Mouse (Mus musculus) lung, embryonic 16.5 days (tissue): ENCODE data around the gene Ptpru. TPM values are rescaled to one million over a fixed set of nuclear protein-coding genes. Genes with fewer than 3 reads are reported as not detected.
A peak's percentile ranks its signal among the peaks of the same experiment; 100 is the strongest.

Experiments used
- ATAC-seq: fragments of 200-750 bp; cut with Nextera tagmentation; 2 replicates; pipeline ENCODE4 v1.8.0; 2017; ENCODE audit warnings: low read depth, mild to moderate bottlenecking, moderate library complexity
- H3K27ac ChIP-seq: fragments of 300-500 bp; sonication (generic); 2 replicates; pipeline ENCODE4 v1.5.1; 2014; ENCODE audit warnings: mild to moderate bottlenecking, control low read depth, low read length
- H3K27me3 ChIP-seq: fragments of 300-500 bp; sonication (generic); 2 replicates; pipeline ENCODE4 v1.6.1; 2014; ENCODE audit warnings: low read depth, low read length, mixed read lengths; ENCODE audit not compliant: control insufficient read depth, insufficient read depth
- H3K36me3 ChIP-seq: fragments of 300-500 bp; sonication (generic); 2 replicates; pipeline ENCODE4 v1.6.1; 2014; ENCODE audit warnings: low read length; ENCODE audit not compliant: control insufficient read depth, insufficient read depth
- H3K4me1 ChIP-seq: fragments of 300-500 bp; sonication (generic); replicated peaks from 2 replicates; pipeline ENCODE4 v1.6.1; 2014; ENCODE audit warnings: low read length, mixed read lengths; ENCODE audit not compliant: control insufficient read depth, insufficient read depth
- H3K4me2 ChIP-seq: fragments of 300-500 bp; sonication (generic); 2 replicates; pipeline ENCODE4 v1.6.1; 2014; ENCODE audit warnings: low read depth, low read length, control low read depth
- H3K4me3 ChIP-seq: fragments of 300-500 bp; sonication (generic); 2 replicates; pipeline ENCODE4 v1.5.1; 2014; ENCODE audit warnings: mild to moderate bottlenecking, low read length, control low read depth
- H3K9ac ChIP-seq: fragments of 300-500 bp; sonication (generic); 2 replicates; pipeline ENCODE4 v1.6.1; 2014; ENCODE audit warnings: low read length, control low read depth
- H3K9me3 ChIP-seq: fragments of 300-500 bp; sonication (generic); 2 replicates; pipeline ENCODE4 v1.6.1; 2016; ENCODE audit warnings: low read length; ENCODE audit not compliant: control insufficient read depth
- WGBS: fragments of 180-500 bp; shearing (Covaris S2); extraction: QIAGEN DNeasy Blood & Tissue Kit; methylation state at CpG from one replicate; pipeline ENCODE4 v1.1.7; 2014; 5-methylcytosine and 5-hydroxymethylcytosine counted together
- polyA plus RNA-seq: library from polyadenylated mRNA; unstranded; fragments of >200 nt; fragmentation: Nextera tagmentation; extraction: Ambion mirVana; gene quantifications from 2 replicates; pipeline ENCODE4 v1.2.1, GENCODE M21; 2015

The Ptpru gene
- polyA plus RNA-seq, 1 experiment from 2014 or later, result 14.1 TPM

- Histone ChIP-seq H3K4me3 (no peak overlapping the region), H3K9me3 (no peaks in the 10 kb centered on the region), H3K4me2 (no peak overlapping the region), H3K9ac (no peak overlapping the region), H3K27ac (peak overlapping the region; percentile 19; the same call in 1 of the 2 replicates), H3K36me3 (no peaks in the 10 kb centered on the region), H3K27me3 (no peaks in the 10 kb centered on the region), H3K4me1 (peaks cover 4% of the 10 kb centered on the region)
- 55% methylated on average over 13 of the region's 13 CpGs for WGBS
- ATAC-seq, result no peak
Measured at GRCm38 (mm10) chr4:131743031-131743430, 95.1 kb downstream of the Ptpru start.

GRCm38 (mm10) chr4:131740621-131741020 lies 97.5 kb downstream of the Ptpru start:
- 76% methylated on average over 5 of the region's 5 CpGs for WGBS
- no peak for ATAC-seq
- Histone ChIP-seq H3K9ac (no peak overlapping the region), H3K36me3 (no peaks in the 10 kb centered on the region), H3K4me2 (no peak overlapping the region), H3K4me3 (no peak overlapping the region), H3K27ac (no peak overlapping the region), H3K4me1 (peaks cover 4% of the 10 kb centered on the region), H3K9me3 (no peaks in the 10 kb centered on the region), H3K27me3 (no peaks in the 10 kb centered on the region)

GRCm38 (mm10) chr4:131728628-131729027 lies 109.5 kb downstream of the Ptpru start:
- no peak overlapping the region for H3K9ac ChIP-seq
- H3K27ac ChIP-seq, result no peak overlapping the region
- H3K36me3 ChIP-seq, result no peaks in the 10 kb centered on the region
- H3K4me1 ChIP-seq, result no peaks in the 10 kb centered on the region
- no peak overlapping the region for H3K4me3 ChIP-seq
- no peaks in the 10 kb centered on the region for H3K27me3 ChIP-seq
- no peak for ATAC-seq
- H3K4me2 ChIP-seq, result no peak overlapping the region
- 24% methylated on average over 5 of the region's 7 CpGs for WGBS
- H3K9me3 ChIP-seq, result no peaks in the 10 kb centered on the region

GRCm38 (mm10) chr4:131723415-131724080 lies 114.5 kb downstream of the Ptpru start:
- 51% methylated on average over 11 of the region's 11 CpGs for WGBS
- no peaks in the 10 kb centered on the region for H3K27me3 ChIP-seq
- ATAC-seq, result peak; percentile 51
- H3K9me3 ChIP-seq, result no peaks in the 10 kb centered on the region
- no peak overlapping the region for H3K4me3 ChIP-seq
- H3K4me2 ChIP-seq, result no peak overlapping the region
- H3K27ac ChIP-seq, result no peak overlapping the region
- no peaks in the 10 kb centered on the region for H3K36me3 ChIP-seq
- no peaks in the 10 kb centered on the region; the same call in 1 of the 2 replicates for H3K4me1 ChIP-seq
- H3K9ac ChIP-seq, result no peak overlapping the region

GRCm38 (mm10) chr4:131722121-131722841 lies 115.8 kb downstream of the Ptpru start:
- Histone ChIP-seq H3K9ac (no peak overlapping the region), H3K4me3 (no peak overlapping the region), H3K4me1 (no peaks in the 10 kb centered on the region; the same call in 1 of the 2 replicates), H3K9me3 (no peaks in the 10 kb centered on the region), H3K36me3 (no peaks in the 10 kb centered on the region), H3K27me3 (no peaks in the 10 kb centered on the region), H3K27ac (no peak overlapping the region), H3K4me2 (no peak overlapping the region)
- ATAC-seq, result peak; percentile 54; the same call in 1 of the 2 replicates
- WGBS, result 8% methylated on average over 8 of the region's 8 CpGs

- WGBS, result 67% methylated on average over 5 of the region's 5 CpGs
- Histone ChIP-seq H3K9me3 (no peaks in the 10 kb centered on the region), H3K4me2 (no peak overlapping the region), H3K27me3 (no peaks in the 10 kb centered on the region), H3K9ac (no peak overlapping the region), H3K4me3 (no peak overlapping the region), H3K4me1 (no peaks in the 10 kb centered on the region; the same call in 1 of the 2 replicates), H3K27ac (no peak overlapping the region), H3K36me3 (no peaks in the 10 kb centered on the region)
- no peak for ATAC-seq
Measured at GRCm38 (mm10) chr4:131719151-131719550, 118.9 kb downstream of the Ptpru start.

Other genes starting within 250 kb of the Ptpru start
- gene Mecr, start 5.2 kb upstream of the Ptpru start, polyA plus RNA-seq, result 38.6 and 44.0 TPM in 2 replicates
- 96.8 and 108 TPM in 2 replicates for gene Srsf4, start 35.3 kb upstream of the Ptpru start, polyA plus RNA-seq
- gene Tmem200b, start 83.5 kb upstream of the Ptpru start, polyA plus RNA-seq, result 0.25 and 0.43 TPM in 2 replicates
- 0.10 TPM in 1 of 2 replicates, not detected in the other for gene Gm10300, start 236.4 kb upstream of the Ptpru start, polyA plus RNA-seq
- 56.8 and 57.7 TPM in 2 replicates for gene Epb41, start 237.0 kb upstream of the Ptpru start, polyA plus RNA-seq